Mouse (Mus musculus): ENCODE data around the gene Mlycd.
A peak's percentile ranks its signal among the peaks of the same experiment; 100 is the strongest.

The Mlycd gene

DNA sequence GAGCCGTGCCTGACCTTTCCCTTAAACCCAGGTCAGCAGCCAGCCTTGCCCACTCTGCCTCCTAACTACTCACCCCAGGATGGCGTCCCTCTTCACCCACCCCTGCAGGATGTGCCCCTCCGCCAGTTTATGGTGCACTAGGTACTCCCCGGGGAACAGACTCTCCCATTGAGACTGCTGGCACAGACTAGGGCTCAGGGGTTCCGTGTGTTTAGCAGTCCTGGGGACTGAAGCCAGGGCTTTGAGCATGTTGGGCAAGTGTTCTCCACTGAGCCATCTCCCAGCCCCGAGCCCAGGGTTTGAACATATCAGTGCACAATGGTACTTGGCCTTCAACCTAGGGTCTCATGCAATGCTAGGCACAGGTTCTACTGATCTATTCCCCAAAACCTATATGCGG is 40.8 kb downstream of the Mlycd start:
- DNase-seq: no peak

GRCm38 (mm10) chr8:119436331-119436730 is 41.7 kb downstream of the Mlycd start:
- no peak for DNase-seq

DNA sequence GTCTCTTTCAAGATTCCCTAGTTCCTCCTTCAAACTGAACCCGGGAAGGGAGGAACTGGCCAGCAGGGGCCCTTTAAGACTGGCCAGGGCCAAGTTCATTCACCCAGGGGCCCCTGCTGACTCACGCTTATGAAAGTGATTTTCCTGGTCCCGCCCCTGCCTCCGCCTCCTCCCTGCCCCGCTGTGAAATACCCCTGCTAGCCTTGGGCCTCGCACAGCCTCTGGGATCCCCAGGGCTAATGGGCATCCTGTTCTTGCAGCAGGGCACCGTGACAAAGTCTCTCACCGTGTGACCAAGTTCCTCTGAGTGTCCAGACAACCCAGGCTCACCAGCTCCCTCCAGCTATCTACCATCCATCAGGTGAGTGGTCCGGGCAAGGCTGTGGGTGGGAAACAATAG is 42.3 kb downstream of the Mlycd start:
- DNase-seq: no peak

DNA sequence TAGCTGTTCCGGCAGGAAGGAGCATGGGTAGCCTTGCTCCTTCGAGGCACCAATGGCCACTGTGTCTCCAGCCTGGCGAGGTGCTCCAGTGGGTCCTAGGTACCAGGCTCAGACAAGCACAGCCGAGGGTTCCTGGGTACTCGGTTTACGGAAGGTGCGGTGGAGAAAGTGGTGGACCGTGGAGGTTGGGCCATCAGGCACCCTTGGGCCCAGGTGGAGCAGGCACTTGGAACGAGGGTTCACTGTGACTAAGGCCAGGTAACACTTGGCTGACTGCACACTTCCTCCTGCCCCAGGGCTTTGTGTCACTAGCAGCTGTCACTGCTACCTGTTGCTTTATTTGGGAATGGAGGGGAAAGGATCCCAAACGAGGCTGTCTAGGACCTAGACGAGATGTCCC is 42.8 kb downstream of the Mlycd start:
- no peak for DNase-seq

DNA sequence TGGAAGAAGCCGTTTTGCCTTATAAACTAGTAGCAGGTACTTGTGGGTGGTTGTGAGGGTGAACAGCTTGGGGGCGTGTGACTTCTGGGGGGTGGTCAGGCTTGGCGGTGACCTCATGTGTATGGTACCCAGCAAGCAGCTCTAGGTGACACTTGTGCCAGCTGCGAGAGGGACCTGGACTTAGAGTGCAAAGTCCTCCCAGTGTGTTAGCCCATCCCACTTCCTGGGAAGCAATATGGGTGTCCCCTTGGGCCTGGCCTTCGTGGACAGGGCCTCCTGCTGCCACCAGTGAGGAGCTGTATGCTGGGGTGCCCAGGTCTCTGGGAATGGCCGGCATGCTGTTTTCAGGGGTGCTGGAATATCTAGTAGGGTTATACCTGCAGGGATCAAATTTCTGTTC is 44.2 kb downstream of the Mlycd start:
- DNase-seq: no peak

- DNase-seq: no peak
Measured at GRCm38 (mm10) chr8:119439424-119439823, 44.7 kb downstream of the Mlycd start.

DNA sequence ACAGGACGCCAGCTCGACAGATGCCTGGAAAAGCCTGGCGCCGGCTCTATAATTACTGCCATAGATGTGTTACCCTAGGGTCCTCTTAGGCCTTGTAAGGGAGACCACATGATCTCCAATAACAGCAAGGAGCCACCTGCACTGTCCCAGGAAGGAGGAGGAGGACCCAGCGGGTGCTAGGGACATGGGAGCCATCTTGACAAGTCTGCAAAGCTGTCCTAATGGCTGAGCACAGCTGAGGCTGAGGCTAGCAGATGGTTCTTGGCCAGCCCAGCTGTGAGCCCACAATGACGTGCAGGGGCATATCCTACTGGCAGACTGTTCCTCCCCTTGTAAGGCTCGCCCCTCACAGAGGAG is 45.2 kb downstream of the Mlycd start:
- DNase-seq: no peak

- DNase-seq: peak; percentile 38
Measured at GRCm38 (mm10) chr8:119440250-119440951, 45.7 kb downstream of the Mlycd start.

- no peak for DNase-seq
Measured at GRCm38 (mm10) chr8:119440952-119441270, 46.2 kb downstream of the Mlycd start.

DNA sequence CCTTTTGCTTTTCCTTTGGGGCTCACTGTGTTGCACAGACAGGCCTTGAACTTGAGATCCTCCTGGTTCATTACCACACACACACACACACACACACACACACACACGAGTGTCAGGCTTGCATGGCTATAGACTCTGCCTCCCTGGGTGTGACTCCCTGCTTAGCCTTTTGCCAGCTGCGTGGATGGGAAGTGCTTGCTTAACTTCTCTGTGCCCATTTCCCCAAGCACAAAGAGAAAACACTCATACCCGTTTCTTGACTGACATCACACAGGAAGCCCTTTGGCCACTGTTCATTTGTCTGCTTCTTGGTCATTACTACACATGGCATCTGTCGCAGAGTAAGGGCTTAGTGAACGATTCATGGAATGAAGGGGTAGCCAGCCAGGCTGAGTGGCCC is 47.3 kb downstream of the Mlycd start:
- DNase-seq: no peak

GRCm38 (mm10) chr8:119442970-119443369 is 48.3 kb downstream of the Mlycd start:
- DNase-seq: no peak

DNA sequence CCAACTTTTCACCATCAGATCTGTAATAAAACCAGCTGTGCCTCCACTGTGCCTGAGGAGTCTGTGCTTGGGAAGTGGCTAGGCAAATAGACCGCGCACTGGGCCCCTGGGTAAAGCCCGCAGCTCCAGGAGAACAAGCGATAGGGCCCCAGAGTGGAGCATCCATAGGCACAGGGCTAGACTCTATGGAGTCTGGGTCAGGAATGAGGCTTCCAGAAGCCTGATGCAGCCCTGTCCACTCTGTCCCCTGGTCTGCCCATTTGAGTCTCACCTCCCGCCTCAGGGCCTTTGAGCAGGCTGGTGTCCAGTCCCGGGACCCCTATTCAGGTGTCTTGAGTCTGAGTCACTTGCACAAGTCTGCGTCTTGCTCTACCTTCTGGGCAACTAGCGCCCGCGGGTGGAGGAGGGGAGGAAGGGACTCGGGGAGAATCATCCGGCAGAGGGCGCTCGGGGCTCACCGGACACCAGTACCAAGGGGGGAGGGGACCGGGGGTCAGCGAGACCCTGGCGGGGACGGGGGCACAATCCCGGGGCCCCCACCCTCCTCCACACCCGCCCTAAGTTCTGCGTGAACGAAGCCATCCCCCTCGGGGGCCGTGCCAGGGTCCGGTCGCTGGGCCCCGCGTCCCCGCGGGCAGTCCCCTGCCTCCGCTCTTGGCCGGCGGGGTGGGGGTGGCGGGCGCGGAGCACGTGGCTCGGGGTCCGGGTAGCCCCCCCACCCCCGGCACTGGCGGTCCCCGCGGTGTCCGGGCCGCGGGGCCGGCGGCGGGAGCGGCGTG is 51.7 kb downstream of the Mlycd start, which contains the start of gene Necab2:
Gene Necab2, plus strand, starts transcription at position 509 of the 779 bp plus-strand sequence.
- peak; percentile 63 for DNase-seq

DNA sequence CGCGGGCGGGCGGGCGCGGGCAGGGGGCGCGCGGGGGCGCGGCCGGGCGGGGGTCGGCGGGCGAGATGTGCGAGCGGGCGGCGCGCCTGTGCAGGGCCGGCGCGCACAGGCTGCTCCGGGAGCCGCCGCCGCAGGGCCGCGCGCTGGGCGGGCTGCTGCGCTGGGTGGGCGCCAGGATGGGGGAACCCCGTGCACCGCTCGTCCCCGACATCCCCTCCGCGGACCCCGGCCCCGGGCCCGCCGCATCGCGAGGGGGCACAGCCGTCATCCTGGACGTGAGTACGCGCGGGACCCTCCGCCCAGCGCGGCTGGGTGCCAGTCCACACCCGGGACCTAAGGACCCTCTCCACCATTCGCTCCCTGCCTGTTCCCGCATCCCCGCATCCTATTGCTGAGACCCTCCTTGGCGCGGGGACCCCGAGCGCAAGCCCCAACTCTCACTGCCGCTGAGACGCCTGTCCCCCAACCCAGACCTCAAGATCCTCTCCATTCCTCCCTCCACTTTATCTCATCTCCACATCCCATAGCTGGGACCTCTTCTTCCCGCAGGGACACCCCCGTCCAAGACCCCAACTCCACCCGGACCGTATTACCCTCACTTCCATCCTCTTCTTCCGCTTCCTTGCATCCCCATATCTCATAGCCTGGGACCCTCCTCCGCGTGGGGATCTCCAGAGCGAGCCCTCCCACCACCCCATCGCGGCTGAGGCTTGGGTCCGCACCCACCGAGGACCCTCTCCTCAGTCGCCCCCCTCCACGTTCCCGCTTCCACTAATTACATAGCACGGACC is 52.5 kb downstream of the Mlycd start:
- no peak for DNase-seq

DNA sequence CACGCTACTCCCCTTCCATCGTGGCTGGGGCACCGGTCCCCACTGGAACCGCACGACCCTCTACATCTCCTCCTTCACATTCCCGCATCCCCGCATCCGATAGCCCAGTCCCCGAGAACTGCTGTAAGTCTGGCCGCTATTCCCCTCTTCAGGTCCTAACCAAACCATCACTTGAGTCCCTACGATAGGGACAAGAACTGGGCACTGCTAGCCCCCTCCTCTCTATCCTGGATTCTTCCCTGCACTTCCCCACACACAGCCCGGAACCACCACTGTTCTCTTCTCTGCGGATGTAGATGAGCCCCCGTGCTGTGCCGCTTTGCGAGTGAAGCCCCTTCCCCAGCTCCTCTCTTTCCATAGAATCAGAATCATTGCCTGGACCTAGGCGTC is 53.1 kb downstream of the Mlycd start:
- no peak for DNase-seq

DNA sequence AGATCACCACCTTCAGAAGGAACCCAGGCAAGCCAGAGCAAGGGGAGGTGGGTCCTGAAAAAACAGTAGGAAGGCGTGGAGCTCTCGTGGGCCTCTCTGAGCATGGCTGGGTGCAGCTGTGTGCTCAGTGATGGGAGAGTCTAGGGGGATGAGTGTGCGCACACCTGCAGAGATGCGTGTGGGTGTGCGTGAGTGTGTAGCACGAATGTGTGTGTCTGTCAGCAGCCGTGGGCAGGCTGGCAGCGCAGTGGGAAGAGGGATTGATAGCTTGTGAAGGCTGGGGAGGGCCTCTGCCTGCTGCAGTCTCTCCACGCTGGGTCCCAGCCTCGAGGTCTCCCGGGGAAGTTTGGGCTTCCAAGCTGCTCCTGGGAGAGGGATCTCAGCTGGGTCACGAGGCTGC is 54.9 kb downstream of the Mlycd start:
- no peak for DNase-seq

DNA sequence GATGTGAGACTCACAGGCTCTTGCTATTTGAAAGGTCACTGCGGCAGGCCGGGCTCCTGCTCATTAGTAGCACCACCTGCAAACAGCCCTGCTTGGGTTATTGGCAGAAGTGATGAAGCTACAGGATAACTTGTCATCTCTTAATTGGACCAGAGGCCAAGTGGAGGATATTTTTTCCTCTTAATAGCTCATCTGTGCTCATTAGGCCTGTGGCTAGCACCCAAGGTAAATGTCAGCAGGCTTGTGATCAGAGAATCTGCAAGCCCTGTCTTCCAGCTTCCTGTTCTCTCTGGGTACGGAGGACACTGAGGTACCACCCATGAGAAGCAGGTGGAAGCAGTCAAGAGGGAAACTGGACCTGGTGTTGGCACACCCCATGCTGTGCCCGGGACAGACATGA is 56.5 kb downstream of the Mlycd start:
- no peak for DNase-seq

DNA sequence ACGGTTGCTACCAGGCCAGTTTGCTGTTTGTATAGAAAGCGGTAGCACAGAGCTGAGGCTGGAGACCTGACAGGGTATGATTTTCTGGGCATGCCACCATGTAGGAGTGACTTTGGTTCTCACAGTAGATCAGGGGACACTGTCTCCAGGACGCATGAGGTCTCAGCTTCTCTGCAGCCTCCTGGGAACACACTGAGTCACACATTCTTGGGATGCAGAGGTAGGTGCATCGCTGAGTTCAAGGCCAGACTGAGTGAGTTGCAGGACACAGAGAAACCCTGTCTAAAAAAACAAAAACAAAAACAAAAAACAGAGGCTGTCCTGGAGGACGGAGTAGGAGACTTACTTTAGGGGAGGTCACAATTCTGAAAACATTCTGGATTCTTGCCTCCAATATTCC is 58.2 kb downstream of the Mlycd start:
- no peak for DNase-seq

DNA sequence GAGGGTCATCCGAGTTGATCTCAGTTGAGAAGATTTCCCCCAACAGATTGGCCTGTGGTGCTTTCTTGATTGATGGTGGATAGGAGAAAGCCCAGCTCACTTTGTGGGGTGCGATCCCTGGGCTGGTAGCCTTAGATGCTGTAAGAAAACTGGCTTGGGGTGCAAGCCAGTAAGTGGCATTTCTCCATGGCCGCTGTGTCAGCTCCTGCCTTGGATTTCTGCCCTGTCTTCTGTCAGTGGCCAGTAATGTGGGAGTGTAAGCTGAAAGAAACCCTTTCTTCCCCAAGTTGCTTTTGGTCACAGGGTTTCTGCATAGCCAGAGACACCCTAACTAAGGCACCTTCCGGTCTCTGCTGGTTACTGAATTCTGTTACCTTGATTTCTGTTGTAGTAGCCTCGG is 61.4 kb downstream of the Mlycd start:
- no peak for DNase-seq

GRCm38 (mm10) chr8:119459724-119460123 is 65.0 kb downstream of the Mlycd start:
- DNase-seq: no peak
